Mouse (Mus musculus) lung, postnatal 0 days (tissue): Measurements from ENCODE around the gene Gm9821.

Experiments
- CTCF ChIP-seq: IDR thresholded peaks from 2 replicates; pipeline ENCODE4 v1.5.1; 2016; ENCODE audit warnings: antibody characterized with exemption, mild to moderate bottlenecking
- EP300 ChIP-seq: IDR thresholded peaks from 2 replicates; pipeline ENCODE4 v1.6.1; 2016; ENCODE audit warnings: antibody characterized with exemption, mild to moderate bottlenecking, control low read depth

DNA sequence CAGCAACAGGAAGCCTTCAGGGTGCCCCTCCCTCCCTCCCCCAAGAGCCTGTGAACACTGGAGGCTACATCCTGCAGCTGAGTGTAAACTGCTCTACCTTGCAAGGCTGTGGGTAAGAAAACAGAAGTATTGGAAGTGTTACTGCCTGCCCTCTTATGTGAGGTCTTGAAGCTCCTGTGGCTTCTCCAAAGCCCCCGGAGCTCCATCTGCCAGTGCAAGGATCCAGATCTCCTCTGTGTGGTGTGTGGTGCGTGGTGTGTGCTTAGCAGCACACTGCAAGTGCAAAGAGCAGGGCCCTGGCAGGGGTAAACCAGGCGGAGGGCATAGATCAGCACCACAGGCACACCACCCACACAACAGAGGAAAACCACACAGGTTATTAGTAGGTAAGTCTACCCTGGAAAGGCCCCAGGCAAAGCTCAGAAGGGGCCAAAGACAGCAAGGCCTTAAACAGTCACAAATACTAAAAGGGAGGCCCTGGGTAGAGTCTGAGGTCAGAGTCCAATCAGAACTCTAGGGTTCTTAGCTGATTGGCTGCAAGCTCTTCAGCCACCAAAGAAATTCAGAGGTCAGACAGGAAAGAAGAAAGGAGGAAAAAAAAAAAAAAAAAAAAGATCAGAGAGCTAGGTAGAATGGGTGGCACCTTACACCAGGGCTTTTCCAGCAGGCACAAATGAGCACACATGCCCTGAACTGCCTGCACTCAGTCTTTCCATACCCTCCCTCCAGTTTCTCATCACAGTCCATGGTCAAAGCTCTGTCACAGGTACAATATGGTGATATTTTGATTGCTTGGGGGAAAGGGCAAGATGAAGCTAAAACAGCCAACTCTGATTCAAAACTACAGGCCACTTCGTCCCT, 16.6 kb downstream of the Gm9821 start:
- TF ChIP-seq CTCF (no peak), EP300 (no peak)
